Mouse (Mus musculus): ENCODE results near the gene Etd.
"Not testable (repeated sequence)": the region's sequence is repeated elsewhere in the genome, so short reads cannot be mapped to it uniquely, and the experiment has no call there.

Gene Etd

DNA sequence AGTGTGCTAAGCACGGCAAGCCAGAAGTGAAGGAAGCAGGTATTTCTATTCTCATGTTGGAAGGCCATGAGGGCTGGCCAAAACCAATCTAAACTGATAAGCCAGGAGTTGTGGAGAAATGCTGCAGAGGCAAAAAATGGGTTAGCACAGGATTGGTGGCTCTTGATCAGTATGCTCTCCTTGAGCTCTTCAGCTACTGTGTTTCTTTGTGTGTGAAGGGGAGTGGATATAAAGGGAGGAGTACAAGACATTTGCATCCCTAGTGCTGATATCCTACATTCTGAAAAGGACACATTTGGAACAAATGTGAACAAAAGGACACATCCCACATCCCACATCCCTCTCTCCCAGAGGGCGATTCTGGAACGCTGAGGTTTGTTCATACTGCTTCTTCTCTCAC is at the start of gene Etd:
Gene Etd, plus strand, starts transcription at position 301 of the 400 bp plus-strand sequence.
- DNase-seq = no peak

DNA sequence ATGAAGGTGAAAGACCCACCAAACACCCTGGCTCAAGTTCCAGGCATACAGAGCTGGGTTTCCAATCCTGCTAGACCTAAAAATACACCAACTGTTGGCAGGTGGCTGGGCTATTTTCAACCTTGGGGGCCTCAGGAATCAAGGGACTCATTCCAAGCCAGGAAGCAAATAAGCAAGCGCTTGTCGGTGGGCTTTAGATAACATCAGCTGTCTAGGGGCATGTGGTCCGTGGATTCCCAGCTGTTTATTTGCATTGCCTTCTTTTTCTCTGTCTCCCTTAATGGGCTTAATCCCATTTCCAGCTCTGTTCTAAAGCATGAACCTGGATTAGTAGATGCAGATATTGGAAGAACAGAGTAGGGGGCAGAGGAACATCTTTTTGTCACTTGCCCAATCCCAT is 48.4 kb upstream of the Etd start:
- DNase-seq = no peak

DNA sequence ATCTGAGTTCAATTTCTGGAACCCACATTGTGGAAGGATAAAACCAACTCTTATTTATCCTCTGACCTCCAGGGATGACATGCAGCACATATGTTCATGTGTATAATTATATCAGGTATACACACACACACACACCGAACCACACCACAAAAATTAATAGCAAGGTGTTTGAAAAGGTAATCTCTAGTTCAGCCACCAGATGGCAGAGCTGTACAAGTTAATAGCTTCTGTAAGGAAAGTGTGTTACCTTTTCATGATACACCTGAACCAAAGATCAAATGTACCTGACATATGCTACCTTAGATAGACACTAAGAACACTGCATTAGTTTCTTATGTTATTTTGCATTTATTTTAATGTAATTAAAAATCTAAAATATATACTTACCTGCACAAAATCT is 1.8 kb upstream of the Etd start:
- peak; percentile 20 for DNase-seq

DNA sequence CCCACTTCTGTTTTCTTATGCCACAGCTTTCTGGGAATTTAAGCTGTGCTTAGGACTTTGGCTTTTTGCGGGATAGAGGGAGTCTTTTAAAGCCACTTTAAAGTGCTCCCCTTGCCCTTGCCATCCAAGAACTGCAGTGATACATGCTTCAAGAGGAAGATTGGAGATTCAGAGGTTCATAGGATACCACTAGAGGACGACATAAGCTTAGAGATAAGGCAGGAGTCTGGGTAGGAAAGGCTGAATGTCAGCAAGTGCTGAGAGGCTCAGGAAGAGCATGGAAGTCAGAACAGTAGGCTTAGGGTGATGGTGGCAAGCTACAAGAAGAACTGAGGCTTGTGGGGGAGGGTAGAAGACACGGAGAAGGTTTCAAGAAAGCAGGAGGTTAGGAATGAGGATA is 24.9 kb downstream of the Etd start:
- DNase-seq = peak; percentile 16

DNA sequence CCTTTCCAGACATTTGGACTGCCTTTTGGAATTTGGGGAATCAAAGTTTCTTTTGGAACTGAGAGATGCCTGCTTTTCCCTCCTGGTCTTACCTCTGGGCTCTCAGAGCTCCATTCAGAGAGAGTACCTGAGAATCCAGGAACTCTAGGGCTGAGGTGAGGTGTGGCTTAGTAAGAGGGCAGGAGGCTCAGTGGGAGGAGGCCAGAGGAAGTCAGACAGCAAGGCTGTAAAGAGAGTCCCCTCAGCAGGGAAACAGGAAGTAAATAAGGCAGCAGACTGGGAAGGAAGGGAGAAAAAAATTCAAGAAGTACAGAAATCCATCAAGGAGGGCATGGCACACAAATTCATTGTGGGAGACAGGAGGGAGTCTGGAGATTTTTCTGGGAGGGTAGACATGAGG is 29.5 kb downstream of the Etd start:
- not testable (repeated sequence) for DNase-seq

Measured in kidney, adult 9 months (tissue).